Mouse (Mus musculus): ENCODE measurements around the gene Nnmt.

Gene Nnmt

DNA sequence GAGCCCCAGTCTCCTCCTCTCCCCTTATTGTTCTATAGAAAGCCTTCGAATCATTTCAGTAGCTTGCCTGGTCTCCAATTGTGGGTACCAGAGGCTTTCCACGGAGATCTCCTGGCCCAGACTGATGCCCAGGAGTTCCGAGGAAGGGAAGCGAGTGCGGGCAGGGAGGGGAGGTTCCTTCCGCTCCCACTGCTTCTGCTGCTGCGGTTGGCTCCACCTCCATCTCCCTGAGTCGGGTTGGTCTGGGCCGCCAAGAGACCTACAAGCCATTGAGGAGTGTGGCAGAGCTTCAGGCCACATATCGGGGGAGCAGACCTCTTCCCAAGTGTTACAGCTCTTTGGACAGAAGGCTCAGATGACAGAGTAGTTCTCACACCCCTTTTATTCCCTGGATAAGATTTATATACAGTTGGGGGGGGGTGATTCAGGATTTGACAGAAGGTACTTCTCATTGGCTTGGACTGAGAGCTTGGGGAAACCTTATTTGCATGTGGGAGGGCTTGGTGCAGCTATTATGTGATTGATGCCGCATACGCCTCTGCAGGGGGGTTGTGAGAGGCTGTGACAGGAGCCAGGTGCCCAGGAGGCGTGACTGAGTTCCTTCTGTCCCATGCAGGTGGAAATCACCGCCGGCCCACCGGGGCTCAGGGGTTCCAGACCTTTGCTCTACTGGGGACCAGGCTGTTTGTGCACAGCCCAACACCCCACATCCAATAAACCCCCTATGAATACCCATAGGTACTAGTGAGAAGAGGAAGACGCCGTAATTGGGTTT is 30.8 kb upstream of the Nnmt start:
- no peak for DNase-seq

DNA sequence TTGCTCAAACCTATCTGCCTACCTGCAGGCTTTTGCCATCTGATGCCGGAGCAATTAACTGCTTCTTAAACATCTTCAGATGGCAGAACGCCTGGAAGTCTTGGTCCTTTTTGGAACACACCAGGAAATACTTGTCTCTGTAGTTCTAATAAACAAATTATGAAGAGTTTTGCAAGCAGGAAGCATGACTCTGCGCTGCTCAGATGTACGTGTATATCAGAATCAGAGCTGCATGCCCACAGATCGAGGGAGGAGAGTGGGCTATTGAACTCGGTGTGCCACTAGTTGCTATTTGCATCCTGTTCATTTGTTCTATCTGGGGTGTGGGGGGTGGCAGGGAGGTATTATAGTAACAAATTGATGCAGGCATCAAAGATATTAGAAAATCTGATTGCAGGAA is 28.2 kb upstream of the Nnmt start:
- no peak for DNase-seq

DNA sequence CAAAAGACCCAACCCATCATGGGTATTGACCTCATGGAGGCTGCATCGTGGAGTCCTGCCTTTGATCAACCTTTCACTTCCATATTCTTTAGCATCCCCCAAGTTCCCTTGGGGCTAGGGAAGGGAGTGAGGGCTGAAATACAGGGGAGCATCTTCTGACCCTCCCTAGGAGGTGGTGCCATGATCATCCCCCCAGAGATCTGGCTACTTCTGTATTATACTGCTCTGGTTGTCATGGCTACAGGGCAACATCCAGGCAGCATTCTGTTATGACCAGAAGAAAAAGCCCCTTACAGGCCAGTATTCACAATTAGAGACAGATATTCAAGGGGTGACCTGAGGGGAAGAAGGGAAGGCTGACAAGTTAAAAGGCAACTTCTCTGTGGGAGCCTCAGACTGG is 14.3 kb upstream of the Nnmt start:
- no peak for DNase-seq

GRCm38 (mm10) chr9:48618589-48618988 is 13.6 kb upstream of the Nnmt start:
- peak; percentile 29 for DNase-seq

DNA sequence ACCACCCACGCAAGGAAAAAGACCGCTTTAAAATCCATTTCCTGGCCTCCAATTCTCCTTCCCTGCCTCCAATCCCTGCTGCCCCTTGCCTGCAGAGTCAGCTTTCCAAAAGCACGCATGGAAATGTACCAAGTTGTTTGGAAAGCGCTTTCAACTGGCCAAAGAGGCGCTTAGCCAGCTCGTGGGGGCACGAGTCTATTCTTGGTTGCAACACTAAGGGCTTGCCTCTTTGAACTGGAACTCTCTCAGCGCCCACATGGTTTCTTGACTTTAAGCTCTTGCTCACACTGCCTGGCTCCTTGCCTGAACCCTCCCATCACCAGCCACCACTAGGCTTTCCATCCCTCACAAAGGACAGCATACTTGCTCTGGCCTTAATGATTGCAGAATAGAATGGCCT is 13.2 kb upstream of the Nnmt start:
- no peak for DNase-seq

- DNase-seq, result no peak
Observed at GRCm38 (mm10) chr9:48617511-48618010, 12.6 kb upstream of the Nnmt start.

DNA sequence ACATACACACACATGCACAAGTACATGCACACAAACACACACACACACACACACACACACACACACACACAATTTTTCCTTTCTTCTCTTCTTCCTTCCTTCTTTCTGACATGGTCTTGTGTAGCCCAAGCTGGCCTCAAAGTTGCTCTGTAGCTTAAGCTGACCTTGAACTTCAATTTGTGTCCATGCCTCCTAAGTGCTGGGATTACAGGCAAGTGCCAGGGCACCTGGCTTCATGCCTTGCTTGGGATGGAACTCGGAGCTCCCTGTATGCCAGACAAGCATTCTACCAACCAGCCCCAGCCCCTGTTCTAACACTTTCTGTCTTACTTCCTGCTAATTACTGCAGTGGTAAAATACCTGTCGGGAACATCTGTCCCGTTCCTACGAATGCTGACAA is 8.3 kb upstream of the Nnmt start:
- no peak for DNase-seq

- no peak for DNase-seq
Observed at GRCm38 (mm10) chr9:48612542-48612941, 7.6 kb upstream of the Nnmt start.

- DNase-seq, result no peak
Observed at GRCm38 (mm10) chr9:48611032-48611431, 6.1 kb upstream of the Nnmt start.

DNA sequence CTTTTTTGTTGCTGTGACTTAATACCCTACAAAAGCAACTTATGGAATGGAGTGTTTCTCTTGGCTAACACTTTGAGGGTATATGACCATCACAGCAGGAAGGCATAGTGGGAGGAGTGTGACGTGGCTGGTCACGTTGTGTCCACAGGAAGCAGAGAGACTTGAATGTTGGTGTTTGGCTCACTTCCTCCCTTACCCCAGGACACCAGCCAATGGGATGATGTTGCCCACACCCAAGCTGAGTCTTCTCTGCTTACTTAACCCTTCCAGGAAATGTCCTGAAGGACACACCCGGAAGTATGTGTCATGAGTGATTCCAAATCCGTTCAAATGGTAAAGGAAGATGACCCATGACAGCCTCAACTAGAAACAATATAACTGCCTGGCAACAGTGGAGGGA is 4.8 kb upstream of the Nnmt start:
- DNase-seq, result no peak

DNA sequence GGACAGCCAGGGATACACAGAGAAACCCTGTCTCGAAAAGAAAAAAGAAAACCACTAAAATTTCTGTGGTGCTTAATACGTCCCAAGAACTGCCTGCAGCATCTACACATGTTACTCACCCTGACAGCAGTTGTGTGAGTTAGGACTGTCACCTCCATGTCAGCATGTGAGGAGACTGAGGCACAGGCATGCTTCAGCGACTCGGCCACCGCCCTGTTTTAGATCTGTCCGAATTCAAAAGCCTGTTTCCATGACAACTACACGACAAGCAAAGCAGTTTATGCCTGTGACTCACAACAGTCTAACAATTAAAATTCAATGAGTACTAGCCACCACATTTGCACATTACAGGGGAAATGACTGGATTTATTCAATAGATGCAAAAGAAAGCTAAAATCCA is 2.5 kb upstream of the Nnmt start:
- DNase-seq, result no peak

- no peak for DNase-seq
Observed at GRCm38 (mm10) chr9:48606171-48606570, 1.2 kb upstream of the Nnmt start.

GRCm38 (mm10) chr9:48605697-48606096 is 744 bp upstream of the Nnmt start:
- DNase-seq, result no peak

GRCm38 (mm10) chr9:48604226-48604625 is 727 bp downstream of the Nnmt start:
- DNase-seq, result no peak

DNA sequence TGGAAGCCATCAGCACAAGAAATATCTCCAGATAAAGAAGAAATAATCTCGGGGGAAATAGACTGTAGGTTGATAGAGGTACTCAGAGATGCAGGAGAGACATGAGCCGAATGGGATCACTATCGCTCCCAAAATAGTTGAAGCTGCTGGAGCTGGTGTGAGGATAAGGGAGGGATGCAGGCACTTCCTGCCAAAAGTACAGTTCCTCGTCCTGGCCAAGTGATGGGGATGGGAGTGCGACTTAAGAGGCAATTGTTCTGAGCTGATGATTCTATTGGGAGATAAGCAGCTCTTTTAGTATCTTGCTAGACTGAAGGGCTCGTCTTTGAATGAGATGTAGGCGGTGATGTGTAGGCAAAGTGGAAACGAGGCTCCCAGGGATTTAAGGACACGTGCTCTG is 4.1 kb downstream of the Nnmt start:
- no peak for DNase-seq

DNA sequence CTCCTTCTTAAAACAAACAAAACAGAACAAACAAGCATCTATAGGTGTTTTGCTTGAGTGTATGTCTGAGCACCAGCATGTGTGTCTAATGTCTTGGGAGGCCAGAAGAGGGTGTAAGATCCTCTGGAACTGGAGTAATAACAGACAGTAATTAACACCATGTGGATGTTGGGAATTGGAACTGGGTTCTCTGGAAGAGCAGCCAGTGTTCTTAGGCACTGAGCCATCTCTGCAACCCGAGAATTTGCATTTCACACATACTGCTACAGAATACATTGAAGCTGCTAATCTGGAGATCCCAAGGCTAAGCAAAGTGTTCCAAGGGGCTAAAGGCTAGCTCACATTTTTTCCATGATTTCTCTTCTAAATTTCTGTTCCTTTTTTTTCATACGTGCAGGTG is 4.9 kb downstream of the Nnmt start:
- no peak for DNase-seq

GRCm38 (mm10) chr9:48597494-48597893 is 7.5 kb downstream of the Nnmt start:
- no peak for DNase-seq

DNA sequence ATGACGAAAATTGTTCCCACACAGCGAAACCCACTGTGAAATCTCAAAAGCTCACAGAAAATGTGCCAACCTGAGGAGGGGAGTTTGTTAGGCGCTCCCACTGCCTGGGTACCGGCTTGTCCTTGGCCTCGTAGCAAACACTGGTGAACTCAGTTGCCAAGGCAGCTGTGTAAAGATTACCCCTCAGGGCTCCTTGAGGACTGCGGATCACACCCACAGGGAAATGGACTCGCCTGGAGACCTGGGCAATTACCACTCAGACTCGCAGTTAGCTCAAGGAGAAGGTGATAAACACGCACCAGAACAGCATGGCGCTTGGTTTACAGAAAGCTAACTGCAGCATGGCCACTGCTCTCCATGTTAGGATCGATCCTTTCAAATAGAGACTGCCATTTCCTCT is 8.0 kb downstream of the Nnmt start:
- DNase-seq, result no peak

DNA sequence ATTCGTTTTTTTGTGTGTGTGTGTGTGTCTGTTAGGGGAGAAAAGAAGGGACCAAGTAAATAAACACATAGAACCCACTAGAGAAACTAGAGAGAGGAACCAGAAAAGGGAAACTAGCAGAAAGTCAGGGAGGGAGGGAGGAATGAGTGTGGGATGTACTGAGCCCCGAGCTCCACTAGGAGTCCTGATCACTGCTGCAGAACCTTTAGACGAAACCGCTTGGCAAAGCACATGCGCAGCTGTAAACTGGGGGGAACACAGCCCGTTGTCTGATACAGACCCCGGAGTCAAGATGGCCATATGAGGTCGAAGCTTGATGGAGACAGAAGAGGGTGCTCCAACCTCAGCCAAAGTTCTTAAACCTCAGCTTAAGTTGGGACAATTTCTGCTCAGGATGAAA is 11.0 kb downstream of the Nnmt start:
- DNase-seq, result no peak

- no peak for DNase-seq
Observed at GRCm38 (mm10) chr9:48590606-48591005, 14.3 kb downstream of the Nnmt start.

- DNase-seq, result peak; percentile 17
Observed at GRCm38 (mm10) chr9:48586332-48586731, 18.6 kb downstream of the Nnmt start.

DNA sequence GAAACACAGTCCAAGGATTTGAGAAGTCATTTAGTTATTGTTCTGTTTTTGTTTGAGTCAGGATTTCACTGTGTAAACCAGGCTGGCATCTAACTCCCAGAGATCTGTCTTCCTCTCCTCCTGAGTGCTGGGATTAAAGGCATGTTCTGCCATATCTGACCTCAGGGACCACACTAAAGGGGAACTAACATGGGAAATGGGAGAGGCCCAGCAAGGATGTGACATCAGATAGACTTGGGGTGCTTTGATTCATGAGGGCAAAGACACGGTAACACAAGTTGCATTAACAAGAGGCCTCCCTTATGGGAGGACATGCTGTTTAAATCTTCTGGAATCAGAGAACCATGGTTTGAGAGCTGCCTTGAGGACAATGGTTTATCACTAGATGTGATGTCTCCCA is 24.1 kb downstream of the Nnmt start:
- no peak for DNase-seq

GRCm38 (mm10) chr9:48562388-48562787 is 42.6 kb downstream of the Nnmt start:
- DNase-seq, result no peak

DNA sequence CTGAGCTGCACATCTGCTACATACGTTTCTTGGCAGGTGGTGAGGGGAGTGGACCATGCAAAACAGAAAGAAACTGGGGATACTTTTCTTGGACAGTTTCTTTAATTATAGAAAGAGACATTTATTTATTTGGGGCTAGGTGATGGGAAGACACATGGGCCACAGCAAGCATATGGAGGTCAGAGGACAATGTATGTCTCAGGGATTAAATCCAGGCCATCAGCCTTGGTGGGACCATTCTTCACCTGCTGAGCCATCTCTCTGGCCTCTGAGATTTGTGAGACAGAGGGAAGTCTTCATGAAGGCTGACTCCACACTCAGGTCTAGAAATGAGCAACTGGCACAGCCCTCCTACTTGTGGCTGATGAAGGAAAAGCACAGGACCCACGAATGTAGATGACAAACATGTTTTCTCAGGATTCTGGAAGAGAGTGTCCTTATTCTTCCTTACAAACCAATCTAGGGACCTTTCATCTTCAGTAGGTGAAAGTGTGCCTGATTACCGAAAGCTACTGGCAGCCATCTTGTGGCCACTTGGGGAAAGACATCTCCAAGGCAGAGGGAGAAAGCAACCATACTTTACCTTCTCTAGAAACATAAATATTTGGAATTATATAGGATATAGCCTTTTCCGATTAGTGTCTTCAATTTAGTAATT is 45.3 kb downstream of the Nnmt start:
- no peak for DNase-seq

DNA sequence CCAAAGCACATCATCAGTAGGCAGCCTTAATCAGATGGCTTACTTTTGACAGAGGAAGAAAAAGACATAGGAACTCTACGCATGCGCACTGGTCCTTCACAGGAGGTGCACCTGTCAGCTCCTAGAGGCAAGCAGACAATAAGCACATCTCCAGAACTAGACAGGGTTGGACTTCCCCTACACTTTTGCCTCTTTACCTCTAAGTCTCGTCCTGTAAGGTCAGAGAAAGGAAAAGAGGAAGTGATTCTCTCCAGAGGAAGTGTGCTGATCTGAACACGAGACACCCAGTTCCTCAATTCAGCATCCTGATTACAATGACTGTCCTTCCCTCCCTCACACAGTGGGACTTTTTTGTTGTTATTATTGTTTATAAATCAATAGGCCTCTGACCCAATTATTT is 46.3 kb downstream of the Nnmt start:
- DNase-seq, result no peak
